Mouse (Mus musculus) embryonic facial prominence, embryonic 12.5 days (tissue): ENCODE data around the gene Cdk6. TPM values are rescaled to one million over a fixed set of nuclear protein-coding genes. Genes with fewer than 3 reads are reported as not detected.

ENCODE experiments used
- ATAC-seq: fragments of 200-750 bp; cut with Nextera tagmentation; 2 replicates; pipeline ENCODE4 v1.8.0; 2017; ENCODE audit not compliant: insufficient number of reproducible peaks, insufficient read depth, low FRiP score, low TSS enrichment
- H3K27ac ChIP-seq: fragments of 300-500 bp; sonication (generic); 2 replicates; pipeline ENCODE4 v1.5.1; 2016; ENCODE audit warnings: mild to moderate bottlenecking
- H3K27me3 ChIP-seq: fragments of 300-500 bp; sonication (generic); 2 replicates; pipeline ENCODE4 v1.6.1; 2016; ENCODE audit warnings: mild to moderate bottlenecking, moderate library complexity
- H3K36me3 ChIP-seq: fragments of 300-500 bp; sonication (generic); 2 replicates; pipeline ENCODE4 v1.6.1; 2016; ENCODE audit warnings: mild to moderate bottlenecking
- H3K4me1 ChIP-seq: fragments of 300-500 bp; sonication (generic); 2 replicates; pipeline ENCODE4 v1.6.1; 2016
- H3K4me2 ChIP-seq: fragments of 300-500 bp; sonication (generic); replicated peaks from 2 replicates; pipeline ENCODE4 v1.6.1; 2016; ENCODE audit warnings: mild to moderate bottlenecking, moderate library complexity
- H3K4me3 ChIP-seq: fragments of 300-500 bp; sonication (generic); 2 replicates; pipeline ENCODE4 v1.5.1; 2016; ENCODE audit warnings: mild to moderate bottlenecking
- H3K9ac ChIP-seq: fragments of 300-500 bp; sonication (generic); 2 replicates; pipeline ENCODE4 v1.6.1; 2016; ENCODE audit warnings: mild to moderate bottlenecking, moderate library complexity
- H3K9me3 ChIP-seq: fragments of 300-500 bp; sonication (generic); 2 replicates; pipeline ENCODE4 v1.6.1; 2016; ENCODE audit warnings: mild to moderate bottlenecking, moderate library complexity
- WGBS: fragments of 180-500 bp; shearing (Covaris S2); methylation state at CpG from one replicate; pipeline ENCODE4 v1.1.7; 2016; 5-methylcytosine and 5-hydroxymethylcytosine counted together
- polyA plus RNA-seq: library from polyadenylated mRNA; unstranded; fragments of >200 nt; fragmentation: Nextera tagmentation; extraction: Ambion mirVana; gene quantifications from 2 replicates; pipeline ENCODE4 v1.2.1, GENCODE M21; 2016

Gene Cdk6
- polyA plus RNA-seq, 1 experiment from 2014 or later = 31.0 TPM

DNA sequence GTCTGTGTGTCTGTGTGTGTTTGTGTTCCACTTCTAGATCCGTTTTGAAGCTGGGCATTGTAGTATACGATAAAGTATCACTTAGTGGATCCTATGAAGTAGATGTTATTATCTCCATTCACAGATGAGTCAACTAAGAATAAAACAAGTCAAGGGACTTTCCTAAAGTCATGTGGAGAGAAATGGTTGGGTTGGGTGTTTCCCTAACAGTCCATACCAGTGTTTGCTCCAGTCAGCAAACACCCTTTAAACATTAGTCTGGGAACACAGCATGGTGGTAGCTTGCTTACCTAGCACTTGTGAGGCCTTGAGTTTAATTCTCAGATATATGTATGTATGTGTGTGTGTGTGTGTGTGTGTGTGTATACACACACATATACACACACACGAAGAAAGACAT is 168.2 kb downstream of the Cdk6 start:
- no peaks in the 10 kb centered on the region for H3K9me3 ChIP-seq
- 0 out of 2 replicates have a peak, but pooled peaks cover 6% of the 10 kb centered on the region for H3K4me1 ChIP-seq
- H3K36me3 ChIP-seq = no peaks in the 10 kb centered on the region
- WGBS = 87% methylated on average over 3 of the region's 3 CpGs
- H3K4me3 ChIP-seq = no peak overlapping the region
- no peak for ATAC-seq
- H3K27me3 ChIP-seq = no peaks in the 10 kb centered on the region
- no peak overlapping the region for H3K27ac ChIP-seq
- H3K4me2 ChIP-seq = no peak overlapping the region
- H3K9ac ChIP-seq = no peak overlapping the region

DNA sequence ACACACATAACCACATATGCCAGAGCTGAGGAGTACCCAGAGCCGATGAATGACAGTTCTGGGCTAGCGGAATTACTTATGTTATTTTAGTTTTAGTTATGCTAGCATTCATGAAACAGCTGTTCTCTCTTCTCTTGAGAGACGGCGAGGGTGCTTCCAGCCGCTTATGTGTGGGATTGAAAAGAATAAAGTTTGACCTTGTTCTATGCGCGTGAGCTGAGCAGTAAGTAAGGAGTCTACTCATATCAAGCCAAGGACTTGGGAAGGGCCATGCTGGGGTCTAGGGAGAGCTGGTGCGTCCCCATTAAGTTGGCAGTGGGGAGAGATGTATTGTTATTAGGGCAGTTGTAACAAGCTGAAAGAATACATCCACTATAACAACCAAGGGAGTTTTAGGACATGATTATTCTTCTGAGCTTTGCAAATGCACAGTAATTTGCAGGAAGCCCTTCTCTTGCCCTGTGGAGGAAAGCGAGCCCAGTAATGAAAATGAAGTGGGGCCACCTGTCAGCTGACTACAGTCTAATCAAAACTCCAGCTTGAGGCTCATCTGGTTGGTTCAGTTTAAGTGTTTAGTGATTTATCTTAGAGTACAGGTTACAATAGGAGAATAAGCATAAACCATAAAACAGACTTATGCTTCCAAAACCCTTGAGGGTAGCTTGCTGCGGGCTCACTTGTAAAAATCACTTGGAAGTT is 170.0 kb downstream of the Cdk6 start:
- WGBS = 67% methylated on average over 10 of the region's 10 CpGs
- no peak for ATAC-seq
- no peak overlapping the region for H3K4me2 ChIP-seq
- H3K9me3 ChIP-seq = no peaks in the 10 kb centered on the region
- H3K4me3 ChIP-seq = no peak overlapping the region
- no peak overlapping the region for H3K9ac ChIP-seq
- H3K27ac ChIP-seq = no peak overlapping the region
- 0 out of 2 replicates have a peak, but pooled peaks cover 6% of the 10 kb centered on the region for H3K4me1 ChIP-seq
- no peaks in the 10 kb centered on the region for H3K36me3 ChIP-seq
- H3K27me3 ChIP-seq = no peaks in the 10 kb centered on the region

DNA sequence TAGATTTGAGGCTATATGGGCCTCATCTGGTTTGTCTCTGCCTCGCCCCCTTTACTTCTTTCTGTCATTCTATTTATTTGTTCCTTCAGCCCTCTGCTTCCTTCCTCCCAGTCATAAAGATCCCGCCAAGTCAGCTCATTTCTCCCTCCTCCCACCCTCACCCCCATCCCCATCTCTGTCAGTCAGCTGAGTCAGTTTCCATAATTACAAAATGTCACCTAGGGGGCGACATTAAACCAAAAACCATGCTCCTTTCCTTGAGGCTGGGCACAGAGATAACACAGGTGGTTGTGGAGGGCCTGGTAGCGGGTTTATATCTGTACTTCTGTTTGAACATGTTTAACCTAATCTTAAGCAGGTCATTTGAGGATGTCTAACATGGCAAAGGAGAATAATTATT is 171.3 kb downstream of the Cdk6 start:
- H3K4me3 ChIP-seq = no peak overlapping the region
- H3K4me2 ChIP-seq = no peak overlapping the region
- H3K9me3 ChIP-seq = no peaks in the 10 kb centered on the region
- H3K27ac ChIP-seq = no peak overlapping the region
- 50% methylated on average over 4 of the region's 4 CpGs for WGBS
- H3K36me3 ChIP-seq = no peaks in the 10 kb centered on the region
- H3K27me3 ChIP-seq = no peaks in the 10 kb centered on the region
- 0 out of 2 replicates have a peak, but pooled peaks cover 6% of the 10 kb centered on the region for H3K4me1 ChIP-seq
- no peak for ATAC-seq
- H3K9ac ChIP-seq = no peak overlapping the region

DNA sequence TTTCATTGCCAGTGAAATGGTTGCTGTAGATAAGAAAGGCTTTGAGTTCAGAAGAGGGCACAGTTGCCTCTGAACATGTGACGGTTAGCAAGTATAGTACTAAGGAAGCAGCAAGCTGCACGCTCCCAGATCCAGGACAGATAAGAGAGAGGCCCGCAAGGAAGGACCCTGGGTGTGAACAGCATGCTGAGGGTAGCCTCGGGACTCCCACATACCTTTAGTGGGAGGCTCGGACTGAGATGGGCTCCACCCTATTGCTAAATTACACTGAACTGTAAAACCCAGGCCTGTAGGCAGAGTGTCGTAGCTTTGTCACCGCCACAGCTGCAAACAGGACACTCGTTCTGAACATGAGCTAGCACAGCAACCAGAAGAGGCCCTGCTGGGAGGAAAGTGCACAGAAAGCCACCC is 173.6 kb downstream of the Cdk6 start:
- H3K9me3 ChIP-seq = no peaks in the 10 kb centered on the region
- ATAC-seq = no peak
- WGBS = 63% methylated on average over 8 of the region's 8 CpGs

DNA sequence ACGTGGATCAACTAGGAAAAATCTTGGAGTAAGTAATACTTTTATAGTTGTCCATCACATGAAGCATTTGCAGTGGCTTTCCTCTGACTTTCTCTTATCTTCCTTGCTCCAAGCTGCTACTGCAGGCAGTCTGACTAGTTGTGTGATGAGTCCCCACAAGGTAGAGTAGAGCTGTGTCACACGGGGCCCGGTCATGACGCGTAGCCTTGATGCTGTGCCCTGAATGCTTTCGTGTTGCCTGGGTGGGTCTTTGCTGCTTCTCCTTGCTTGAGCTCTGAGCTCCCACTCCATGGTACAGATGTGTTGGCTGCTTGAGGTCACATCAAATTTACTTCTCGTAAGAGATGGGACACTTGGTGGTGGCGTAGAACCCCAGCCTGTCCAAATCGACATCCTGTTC is 174.2 kb downstream of the Cdk6 start:
- Histone ChIP-seq H3K4me2 (no peak overlapping the region), H3K27ac (no peak overlapping the region), H3K36me3 (0 out of 2 replicates have a peak, but pooled peaks cover 4% of the 10 kb centered on the region), H3K9me3 (no peaks in the 10 kb centered on the region), H3K9ac (no peak overlapping the region), H3K27me3 (no peaks in the 10 kb centered on the region), H3K4me1 (0 out of 2 replicates have a peak, but pooled peaks cover 6% of the 10 kb centered on the region), H3K4me3 (no peak overlapping the region)
- no peak for ATAC-seq
- 89% methylated on average over 9 of the region's 9 CpGs for WGBS

More for the DNA sequence above, 173.6 kb downstream of the Cdk6 start:
- no peak overlapping the region for H3K4me2 ChIP-seq
- H3K27me3 ChIP-seq = no peaks in the 10 kb centered on the region
- no peak overlapping the region for H3K27ac ChIP-seq
- H3K9ac ChIP-seq = no peak overlapping the region
- 0 out of 2 replicates have a peak, but pooled peaks cover 4% of the 10 kb centered on the region for H3K36me3 ChIP-seq
- no peak overlapping the region for H3K4me3 ChIP-seq
- H3K4me1 ChIP-seq = 0 out of 2 replicates have a peak, but pooled peaks cover 6% of the 10 kb centered on the region

DNA sequence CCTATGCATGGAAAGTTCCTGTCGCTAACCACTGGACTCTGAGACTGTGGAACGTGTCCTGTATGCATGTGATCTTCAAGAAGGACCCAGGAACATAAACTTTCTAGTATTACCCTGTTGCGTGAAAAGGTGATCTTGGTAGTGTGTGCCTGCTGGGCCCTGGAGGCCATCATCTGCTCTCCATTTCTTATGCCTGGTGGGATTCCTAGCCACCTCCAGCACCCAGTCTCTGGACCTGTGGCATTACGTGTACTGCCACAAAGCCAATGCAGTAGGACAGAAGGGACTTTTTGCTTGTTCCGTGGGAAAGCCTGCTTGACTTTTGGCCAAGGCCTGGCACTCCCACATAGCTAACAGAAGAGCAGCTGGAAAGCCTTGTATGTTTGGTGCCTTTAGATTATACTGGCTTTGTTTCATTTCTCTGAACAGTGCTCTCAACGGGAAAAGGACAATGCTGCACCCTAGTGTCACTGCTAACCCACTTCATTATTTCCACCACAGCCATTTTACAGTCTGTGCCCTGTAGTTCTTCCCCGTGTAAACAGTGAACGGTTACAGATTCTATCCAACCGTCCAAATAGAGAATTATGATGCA is 175.3 kb downstream of the Cdk6 start:
- H3K36me3 ChIP-seq = 0 out of 2 replicates have a peak, but pooled peaks cover 4% of the 10 kb centered on the region
- no peaks in the 10 kb centered on the region for H3K9me3 ChIP-seq
- H3K27ac ChIP-seq = no peak overlapping the region
- no peaks in the 10 kb centered on the region for H3K27me3 ChIP-seq
- no peak overlapping the region for H3K4me3 ChIP-seq
- no peak overlapping the region for H3K4me2 ChIP-seq
- H3K4me1 ChIP-seq = no peaks in the 10 kb centered on the region
- ATAC-seq = no peak
- WGBS = 67% methylated on average over 9 of the region's 9 CpGs
- no peak overlapping the region for H3K9ac ChIP-seq

DNA sequence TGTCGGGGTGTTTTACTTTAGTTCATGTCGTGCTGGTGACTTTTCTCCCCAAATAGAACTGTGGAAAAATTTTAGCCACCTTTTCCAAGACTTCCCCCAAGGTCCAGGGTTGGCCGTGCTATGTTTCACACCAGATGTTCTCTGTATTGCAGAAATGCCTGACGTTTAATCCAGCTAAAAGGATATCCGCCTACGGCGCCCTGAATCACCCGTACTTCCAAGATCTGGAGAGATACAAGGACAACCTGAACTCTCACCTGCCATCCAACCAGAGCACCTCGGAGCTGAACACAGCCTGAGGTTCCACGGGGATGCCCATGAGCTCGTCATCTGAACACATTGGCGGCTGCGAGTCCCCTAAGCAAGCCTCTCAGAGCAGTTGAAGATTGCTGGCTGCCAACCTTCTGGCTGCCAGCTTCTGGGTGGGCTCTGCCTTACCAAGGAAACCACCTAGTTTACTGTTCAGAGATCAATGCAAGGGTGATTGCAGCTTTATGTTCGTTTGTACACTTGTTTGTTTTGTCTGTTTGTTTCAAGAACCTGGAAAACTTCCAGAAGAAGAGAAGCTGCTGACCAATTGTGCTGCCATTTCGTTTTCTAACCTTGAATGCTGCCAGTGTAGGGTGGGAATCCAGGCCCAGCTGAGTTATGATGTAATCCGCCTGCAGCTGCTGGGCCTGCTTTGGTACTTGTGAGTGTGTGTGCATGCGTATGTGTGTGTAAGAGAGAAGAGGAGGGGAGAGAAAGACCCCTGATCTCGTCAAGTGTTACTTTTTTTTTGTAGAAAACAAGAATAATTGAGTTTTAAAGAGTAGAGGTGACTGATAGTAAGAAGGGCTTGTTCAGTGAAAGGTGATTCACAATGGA is 179.4 kb downstream of the Cdk6 start:
- ATAC-seq = no peak
- 84% methylated on average over 18 of the region's 18 CpGs for WGBS
- Histone ChIP-seq H3K4me2 (no peak overlapping the region), H3K27ac (no peak overlapping the region), H3K9me3 (no peaks in the 10 kb centered on the region), H3K27me3 (no peaks in the 10 kb centered on the region), H3K36me3 (0 out of 2 replicates have a peak, but pooled peaks cover 4% of the 10 kb centered on the region), H3K4me3 (no peak overlapping the region), H3K9ac (no peak overlapping the region), H3K4me1 (no peaks in the 10 kb centered on the region)

DNA sequence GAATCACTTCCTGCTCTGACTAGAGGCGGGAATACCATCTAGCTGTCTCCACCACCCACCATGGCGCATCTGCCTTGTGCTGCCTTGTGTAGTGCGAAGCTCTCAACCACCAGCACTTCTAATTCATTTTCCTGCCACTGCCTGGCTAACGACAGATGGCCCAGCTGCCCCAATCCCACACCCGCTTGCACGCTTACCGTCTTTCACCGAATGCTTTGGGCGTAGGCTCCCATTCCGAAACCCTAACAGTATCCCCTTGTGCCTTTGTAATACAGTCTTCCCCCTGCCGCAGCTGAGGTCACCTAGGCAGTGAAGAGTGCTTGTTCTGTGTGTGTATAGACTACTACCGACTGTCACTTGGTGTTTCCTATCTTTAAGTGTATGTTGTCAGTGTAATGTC is 180.5 kb downstream of the Cdk6 start:
- Histone ChIP-seq H3K9me3 (no peaks in the 10 kb centered on the region), H3K9ac (no peak overlapping the region), H3K27me3 (no peaks in the 10 kb centered on the region), H3K4me1 (no peaks in the 10 kb centered on the region), H3K4me3 (no peak overlapping the region), H3K27ac (no peak overlapping the region), H3K4me2 (no peak overlapping the region), H3K36me3 (0 out of 2 replicates have a peak, but pooled peaks cover 4% of the 10 kb centered on the region)
- WGBS = 86% methylated on average over 12 of the region's 12 CpGs
- no peak for ATAC-seq

DNA sequence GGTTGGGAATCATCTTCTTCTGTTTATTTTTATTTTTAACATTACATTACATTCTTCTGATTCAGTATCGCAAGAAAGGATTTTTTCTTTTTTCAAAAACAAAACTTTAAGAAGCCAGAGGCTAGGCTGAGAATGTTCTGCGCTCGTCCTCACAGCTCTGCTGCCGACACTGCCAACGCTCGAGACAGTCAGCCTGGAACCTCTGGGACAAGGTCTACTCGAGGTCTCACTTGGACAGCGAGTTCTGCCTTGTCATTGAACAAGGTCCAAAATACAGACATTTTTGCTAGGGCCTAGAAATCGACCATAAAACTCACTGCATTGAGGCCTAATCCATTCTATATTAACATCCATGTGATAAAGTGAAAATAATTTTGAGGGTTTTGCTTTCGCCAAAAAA is 181.5 kb downstream of the Cdk6 start:
- Histone ChIP-seq H3K27me3 (no peaks in the 10 kb centered on the region), H3K4me1 (no peaks in the 10 kb centered on the region), H3K36me3 (0 out of 2 replicates have a peak, but pooled peaks cover 4% of the 10 kb centered on the region), H3K4me2 (no peak overlapping the region), H3K9ac (no peak overlapping the region), H3K27ac (no peak overlapping the region), H3K4me3 (no peak overlapping the region), H3K9me3 (no peaks in the 10 kb centered on the region)
- 92% methylated on average over 10 of the region's 10 CpGs for WGBS
- no peak for ATAC-seq

DNA sequence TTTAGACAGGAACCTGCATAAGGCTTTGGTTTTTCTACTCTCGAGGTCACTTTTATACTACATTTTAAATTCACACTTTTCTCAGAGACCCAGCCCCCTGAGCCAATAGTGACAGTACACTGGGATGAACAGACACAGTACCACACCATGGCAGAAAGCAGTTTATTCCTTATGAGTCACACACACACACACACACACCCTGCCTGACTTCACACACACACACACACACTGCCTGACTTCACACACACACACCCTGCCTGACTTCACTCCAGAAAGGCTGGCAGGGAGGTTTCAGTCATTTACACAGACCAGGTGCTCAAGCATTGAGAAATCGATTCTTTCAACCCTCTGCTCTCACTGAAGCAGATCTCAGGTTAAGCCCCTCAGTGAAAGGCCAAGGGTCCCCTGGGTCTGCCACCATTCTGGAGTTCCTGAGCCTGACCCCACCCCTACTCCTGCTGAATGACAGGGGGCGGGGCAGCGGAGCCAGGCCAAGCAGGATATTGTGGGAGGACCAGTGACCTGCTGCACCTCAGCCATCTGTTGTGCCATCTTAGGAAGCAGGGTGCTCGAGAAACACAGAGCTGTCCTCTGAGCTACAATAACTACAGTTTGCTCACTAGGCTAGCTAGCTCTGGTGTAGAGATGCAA is 185.9 kb downstream of the Cdk6 start:
- no peaks in the 10 kb centered on the region for H3K4me1 ChIP-seq
- no peaks in the 10 kb centered on the region for H3K27me3 ChIP-seq
- H3K36me3 ChIP-seq = no peaks in the 10 kb centered on the region
- WGBS = 31% methylated on average over 5 of the region's 5 CpGs
- H3K4me2 ChIP-seq = no peak overlapping the region
- ATAC-seq = peak; percentile 61; the same call in 1 of the 2 replicates
- no peaks in the 10 kb centered on the region for H3K9me3 ChIP-seq
- H3K9ac ChIP-seq = no peak overlapping the region
- H3K27ac ChIP-seq = no peak overlapping the region
- H3K4me3 ChIP-seq = no peak overlapping the region

DNA sequence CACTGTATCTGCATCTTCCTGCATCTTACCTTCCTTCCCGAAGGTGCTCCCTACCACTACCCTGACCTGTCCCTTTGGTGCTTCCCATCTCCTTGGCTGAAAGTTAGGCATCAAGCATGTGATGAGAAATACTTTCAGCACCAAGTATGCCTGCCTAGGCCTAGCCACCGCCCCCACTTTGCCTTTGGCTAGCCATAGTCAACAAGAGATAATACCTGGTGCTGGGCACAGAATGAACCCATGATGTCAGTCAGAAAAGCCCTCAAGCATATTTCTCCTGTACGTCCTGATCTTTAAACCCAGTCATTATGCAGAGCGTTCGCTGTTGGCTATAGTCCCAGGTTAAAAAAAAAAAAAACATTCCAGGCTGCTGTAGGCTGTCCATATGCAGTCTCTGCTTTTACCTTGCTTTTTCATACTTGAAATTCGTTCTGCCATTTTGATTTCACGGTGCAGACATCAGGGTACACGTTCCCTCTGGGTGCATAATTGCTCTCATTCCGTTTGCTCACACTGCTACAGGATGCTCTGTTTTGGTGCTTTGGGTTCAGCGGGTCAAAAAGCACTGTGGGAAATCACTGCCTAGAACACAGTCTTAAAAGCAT is 188.4 kb downstream of the Cdk6 start:
- 66% methylated on average over 10 of the region's 10 CpGs for WGBS
- Histone ChIP-seq H3K36me3 (no peaks in the 10 kb centered on the region), H3K9ac (no peak overlapping the region), H3K27ac (no peak overlapping the region), H3K27me3 (no peaks in the 10 kb centered on the region), H3K4me2 (no peak overlapping the region), H3K4me1 (no peaks in the 10 kb centered on the region), H3K9me3 (no peaks in the 10 kb centered on the region), H3K4me3 (no peak overlapping the region)
- ATAC-seq = no peak
